Mouse (Mus musculus) R1 (cell line): ENCODE results near the gene Grasp.

ENCODE experiments used
- DNase-seq: peaks from one replicate; pipeline ENCODE4 v3.0.0-alpha.2; 2018; ENCODE audit warnings: low read depth, low spot score

Gene Grasp

DNA sequence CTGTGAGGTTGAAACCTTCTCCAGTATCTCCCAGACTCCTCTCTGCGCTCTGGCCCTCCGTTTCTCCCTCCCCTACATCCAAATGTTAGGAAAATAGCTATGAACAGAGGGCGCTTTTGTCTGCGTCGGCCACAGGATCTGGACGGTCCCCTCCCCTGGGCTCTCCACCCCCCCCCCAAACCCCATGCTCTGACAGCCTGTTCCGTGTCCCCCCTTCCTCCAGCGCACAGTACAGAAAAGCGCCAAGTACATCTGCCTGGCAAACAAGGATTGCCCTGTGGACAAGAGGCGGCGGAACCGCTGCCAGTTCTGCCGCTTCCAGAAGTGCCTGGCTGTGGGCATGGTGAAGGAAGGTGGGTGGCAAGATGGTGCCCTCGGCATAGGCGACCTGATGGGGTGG lies 47.5 kb downstream of the Grasp start:
- no peak for DNase-seq

- peak; percentile 66 for DNase-seq
Observed at GRCm38 (mm10) chr15:101274380-101274779, 50.4 kb downstream of the Grasp start.

DNA sequence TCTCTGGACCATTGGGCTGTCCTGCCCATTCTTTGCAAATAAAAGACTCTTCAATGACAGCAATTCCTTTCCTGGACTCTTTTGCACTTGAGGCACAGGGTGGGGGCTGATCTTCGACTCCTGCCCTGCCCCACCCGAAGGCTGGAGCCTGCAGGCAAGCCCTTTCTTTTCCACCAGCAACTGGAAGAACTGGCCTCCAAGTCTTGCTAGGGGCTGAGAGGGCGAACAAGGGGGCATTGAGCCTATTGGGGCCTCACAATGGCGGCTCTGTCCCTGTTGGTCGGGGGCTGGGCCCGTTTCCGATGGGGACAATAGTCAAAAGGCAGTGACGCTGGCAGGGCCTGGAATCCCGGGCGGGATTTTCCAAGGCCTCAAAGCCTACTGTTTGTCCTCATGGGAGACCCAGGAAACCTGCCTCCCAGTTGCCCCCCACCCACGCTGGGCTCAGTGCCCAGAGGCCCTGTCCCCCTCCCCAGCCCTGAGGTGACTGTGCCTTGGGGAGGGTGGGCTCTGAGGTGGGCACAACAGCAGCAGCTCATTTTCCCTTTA lies 53.4 kb downstream of the Grasp start:
- peak; percentile 95 for DNase-seq

DNA sequence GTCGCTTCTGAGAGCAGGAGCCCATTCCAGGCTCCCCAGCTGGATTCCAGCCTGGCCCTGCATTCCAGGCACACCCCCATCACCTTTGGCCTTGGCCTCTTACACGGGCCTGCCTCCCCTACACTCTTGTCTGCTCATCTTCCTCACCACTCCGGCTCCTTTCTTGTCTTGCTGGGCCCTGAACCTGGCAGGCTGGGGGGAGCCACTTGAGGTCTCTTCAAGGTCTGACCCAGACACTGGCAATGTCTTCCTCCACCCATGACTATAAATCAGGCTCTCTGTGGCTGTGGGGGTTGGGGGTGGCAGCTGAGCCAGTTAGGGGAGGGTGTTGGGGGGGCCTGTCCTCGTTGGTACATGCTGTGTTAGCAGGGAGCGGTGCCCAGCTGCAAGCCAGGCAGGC lies 54.6 kb downstream of the Grasp start:
- peak; percentile 76 for DNase-seq

GRCm38 (mm10) chr15:101279430-101279999 lies 55.5 kb downstream of the Grasp start:
- DNase-seq = no peak
